Mouse (Mus musculus) MN1 (cell line): ENCODE results near the gene Tnfsf10.
A peak's percentile ranks its signal among the peaks of the same experiment; 100 is the strongest.

Experiments
- DNase-seq: peaks from one replicate; pipeline ENCODE4 v3.0.0-alpha.2; 2016; ENCODE audit warnings: low spot score

The Tnfsf10 gene

GRCm38 (mm10) chr3:27306815-27307214 is 10.0 kb upstream of the Tnfsf10 start:
- no peak for DNase-seq

GRCm38 (mm10) chr3:27310973-27311372 is 5.9 kb upstream of the Tnfsf10 start:
- no peak for DNase-seq

- DNase-seq: no peak
Measured at GRCm38 (mm10) chr3:27311475-27311874, 5.4 kb upstream of the Tnfsf10 start.

- DNase-seq: no peak
Measured at GRCm38 (mm10) chr3:27314506-27315164, 2.2 kb upstream of the Tnfsf10 start.

- DNase-seq: peak; percentile 11
Measured at GRCm38 (mm10) chr3:27317288-27318024, 628 bp downstream of the Tnfsf10 start.

GRCm38 (mm10) chr3:27319650-27320049 is 2.8 kb downstream of the Tnfsf10 start:
- DNase-seq: no peak

- no peak for DNase-seq
Measured at GRCm38 (mm10) chr3:27320613-27321495, 4.0 kb downstream of the Tnfsf10 start.

- DNase-seq: no peak
Measured at GRCm38 (mm10) chr3:27322591-27322990, 5.8 kb downstream of the Tnfsf10 start.

GRCm38 (mm10) chr3:27323551-27323950 is 6.7 kb downstream of the Tnfsf10 start:
- no peak for DNase-seq

- no peak for DNase-seq
Measured at GRCm38 (mm10) chr3:27326633-27327191, 9.9 kb downstream of the Tnfsf10 start.

GRCm38 (mm10) chr3:27330706-27331105 is 13.9 kb downstream of the Tnfsf10 start:
- no peak for DNase-seq

- peak; percentile 59 for DNase-seq
Measured at GRCm38 (mm10) chr3:27338437-27338836, 21.6 kb downstream of the Tnfsf10 start.

GRCm38 (mm10) chr3:27338887-27339286 is 22.1 kb downstream of the Tnfsf10 start:
- DNase-seq: no peak

- no peak for DNase-seq
Measured at GRCm38 (mm10) chr3:27340757-27341156, 23.9 kb downstream of the Tnfsf10 start.

GRCm38 (mm10) chr3:27342462-27342861 is 25.6 kb downstream of the Tnfsf10 start:
- DNase-seq: no peak

- DNase-seq: no peak
Measured at GRCm38 (mm10) chr3:27345526-27345925, 28.7 kb downstream of the Tnfsf10 start.

- DNase-seq: no peak
Measured at GRCm38 (mm10) chr3:27348462-27348861, 31.6 kb downstream of the Tnfsf10 start.

- DNase-seq: peak; percentile 18
Measured at GRCm38 (mm10) chr3:27351105-27351504, 34.3 kb downstream of the Tnfsf10 start.

GRCm38 (mm10) chr3:27359100-27359720 is 42.4 kb downstream of the Tnfsf10 start:
- DNase-seq: no peak

- no peak for DNase-seq
Measured at GRCm38 (mm10) chr3:27370125-27370524, 53.3 kb downstream of the Tnfsf10 start.

GRCm38 (mm10) chr3:27370582-27371275 is 53.9 kb downstream of the Tnfsf10 start:
- DNase-seq: no peak
